Mouse (Mus musculus): ENCODE measurements around the gene Nbas. TPM values are rescaled to one million over a fixed set of nuclear protein-coding genes. Genes with fewer than 3 reads are reported as not detected.
A peak's percentile ranks its signal among the peaks of the same experiment; 100 is the strongest.

Gene Nbas
- polyA plus RNA-seq (2015; fragmentation: Nextera tagmentation; extraction: Ambion mirVana) = 4.5 and 5.1 TPM in 2 replicates

- peaks cover 18% of the 10 kb centered on the region for H3K4me1 ChIP-seq (replicated peaks)
- H3K9me3 ChIP-seq (replicated peaks) = no peaks in the 10 kb centered on the region
- no peak within 1 kb of the TSS for H3K27ac ChIP-seq (replicated peaks)
- peak within 1 kb of the TSS; percentile 80 for H3K9ac ChIP-seq
- 0 out of 2 replicates have a peak, but pooled peaks cover 2% of the 10 kb centered on the region for H3K36me3 ChIP-seq (replicated peaks)
- no peaks in the 10 kb centered on the region; the same call in 1 of the 2 replicates for H3K27me3 ChIP-seq
- 3% methylated on average over 38 of the region's 38 CpGs for WGBS (ENCODE audit: insufficient replicate concordance)
- H3K4me2 ChIP-seq = peak within 1 kb of the TSS; percentile 70
- peak within 1 kb of the TSS; percentile 95 for H3K4me3 ChIP-seq (replicated peaks)
- peak; percentile 89 for ATAC-seq (ENCODE audit: insufficient read depth)
Observed at GRCm38 (mm10) chr12:13268826-13269449, at the start of gene Nbas. Gene Nbas (plus strand): TSS chr12:13269133.

GRCm38 (mm10) chr12:13242453-13242852 is 26.5 kb upstream of the Nbas start:
- no peak overlapping the region for H3K27ac ChIP-seq (replicated peaks)
- H3K4me1 ChIP-seq (replicated peaks) = peaks cover 2% of the 10 kb centered on the region
- no peak overlapping the region for H3K4me3 ChIP-seq (replicated peaks)
- no peaks in the 10 kb centered on the region for H3K9me3 ChIP-seq (replicated peaks)
- no peaks in the 10 kb centered on the region for H3K27me3 ChIP-seq
- H3K9ac ChIP-seq = no peak overlapping the region
- H3K4me2 ChIP-seq = no peak overlapping the region
- ATAC-seq (ENCODE audit: insufficient read depth) = no peak
- H3K36me3 ChIP-seq (replicated peaks) = peaks cover 68% of the 10 kb centered on the region

- peak; percentile 85 for ATAC-seq (ENCODE audit: insufficient read depth)
- Histone ChIP-seq H3K4me1 (replicated peaks) (peaks cover 14% of the 10 kb centered on the region), H3K4me2 (peak within 1 kb of the TSS; percentile 60)
Observed at GRCm38 (mm10) chr12:13248691-13249572, 20.0 kb upstream of the Nbas start, which contains the start of gene Ddx1. Gene Ddx1 (minus strand): TSS chr12:13249213.

GRCm38 (mm10) chr12:13249573-13249919 is 19.4 kb upstream of the Nbas start:
- Histone ChIP-seq H3K9ac (peak overlapping the region; percentile 85; the same call in 1 of the 2 replicates), H3K4me1 (replicated peaks) (peaks cover 14% of the 10 kb centered on the region), H3K27ac (replicated peaks) (no peak overlapping the region), H3K27me3 (peaks cover 4% of the 10 kb centered on the region; the same call in 1 of the 2 replicates), H3K4me2 (peak overlapping the region; percentile 60), H3K9me3 (replicated peaks) (no peaks in the 10 kb centered on the region), H3K36me3 (replicated peaks) (peaks cover 13% of the 10 kb centered on the region; the same call in 1 of the 2 replicates), H3K4me3 (replicated peaks) (peak overlapping the region; percentile 75)
- WGBS (ENCODE audit: insufficient replicate concordance) = 79% methylated on average over 3 of the region's 3 CpGs
- no peak for ATAC-seq (ENCODE audit: insufficient read depth)

More at GRCm38 (mm10) chr12:13248691-13249572, 20.0 kb upstream of the Nbas start, which contains the start of gene Ddx1:
- Histone ChIP-seq H3K36me3 (replicated peaks) (peaks cover 18% of the 10 kb centered on the region), H3K27ac (replicated peaks) (peak within 1 kb of the TSS; percentile 70), H3K27me3 (peaks cover 4% of the 10 kb centered on the region; the same call in 1 of the 2 replicates), H3K9ac (peak within 1 kb of the TSS; percentile 85), H3K4me3 (replicated peaks) (peak within 1 kb of the TSS; percentile 75), H3K9me3 (replicated peaks) (no peaks in the 10 kb centered on the region)
- WGBS (ENCODE audit: insufficient replicate concordance) = 2% methylated on average over 59 of the region's 59 CpGs

- no peak for ATAC-seq (ENCODE audit: insufficient read depth)
- WGBS (ENCODE audit: insufficient replicate concordance) = 30% methylated on average over 3 of the region's 3 CpGs
- Histone ChIP-seq H3K4me2 (no peak overlapping the region), H3K9ac (no peak overlapping the region), H3K36me3 (replicated peaks) (no peaks in the 10 kb centered on the region), H3K4me3 (replicated peaks) (no peak overlapping the region), H3K27me3 (peaks cover 21% of the 10 kb centered on the region; the same call in 1 of the 2 replicates), H3K4me1 (replicated peaks) (no peaks in the 10 kb centered on the region), H3K27ac (replicated peaks) (no peak overlapping the region), H3K9me3 (replicated peaks) (no peaks in the 10 kb centered on the region)
Observed at GRCm38 (mm10) chr12:13255068-13255467, 13.9 kb upstream of the Nbas start.

GRCm38 (mm10) chr12:13255701-13256100 is 13.2 kb upstream of the Nbas start:
- Histone ChIP-seq H3K4me1 (replicated peaks) (no peaks in the 10 kb centered on the region), H3K9ac (no peak overlapping the region), H3K9me3 (replicated peaks) (no peaks in the 10 kb centered on the region), H3K4me3 (replicated peaks) (no peak overlapping the region), H3K27ac (replicated peaks) (no peak overlapping the region), H3K36me3 (replicated peaks) (no peaks in the 10 kb centered on the region), H3K27me3 (peaks cover 21% of the 10 kb centered on the region; the same call in 1 of the 2 replicates), H3K4me2 (no peak overlapping the region)
- no peak for ATAC-seq (ENCODE audit: insufficient read depth)
- WGBS (ENCODE audit: insufficient replicate concordance) = 63% methylated on average over 2 of the region's 2 CpGs

- Histone ChIP-seq H3K27me3 (no peaks in the 10 kb centered on the region; the same call in 1 of the 2 replicates), H3K36me3 (replicated peaks) (no peaks in the 10 kb centered on the region), H3K9me3 (replicated peaks) (no peaks in the 10 kb centered on the region), H3K4me2 (peak overlapping the region; percentile 70), H3K9ac (no peak overlapping the region), H3K27ac (replicated peaks) (no peak overlapping the region), H3K4me1 (replicated peaks) (peaks cover 18% of the 10 kb centered on the region), H3K4me3 (replicated peaks) (peak overlapping the region; percentile 95)
- peak; percentile 3; the same call in 1 of the 2 replicates for ATAC-seq (ENCODE audit: insufficient read depth)
- WGBS (ENCODE audit: insufficient replicate concordance) = 37% methylated on average over 3 of the region's 3 CpGs
Observed at GRCm38 (mm10) chr12:13268412-13268811, 521 bp upstream of the Nbas start.

- H3K27ac ChIP-seq (replicated peaks) = no peak overlapping the region
Observed at GRCm38 (mm10) chr12:13269570-13270390, 847 bp downstream of the Nbas start.

GRCm38 (mm10) chr12:13291453-13291852 is 22.5 kb downstream of the Nbas start:
- Histone ChIP-seq H3K27ac (replicated peaks) (no peak overlapping the region), H3K9ac (no peak overlapping the region), H3K9me3 (replicated peaks) (no peaks in the 10 kb centered on the region), H3K27me3 (no peaks in the 10 kb centered on the region), H3K36me3 (replicated peaks) (0 out of 2 replicates have a peak, but pooled peaks cover 5% of the 10 kb centered on the region), H3K4me2 (no peak overlapping the region), H3K4me3 (replicated peaks) (no peak overlapping the region), H3K4me1 (replicated peaks) (no peaks in the 10 kb centered on the region)
- 70% methylated on average over 2 of the region's 2 CpGs for WGBS (ENCODE audit: insufficient replicate concordance)
- ATAC-seq (ENCODE audit: insufficient read depth) = no peak

More at GRCm38 (mm10) chr12:13269570-13270390, 847 bp downstream of the Nbas start:
- H3K9me3 ChIP-seq (replicated peaks) = no peaks in the 10 kb centered on the region
- WGBS (ENCODE audit: insufficient replicate concordance) = 37% methylated on average over 16 of the region's 16 CpGs
- H3K4me1 ChIP-seq (replicated peaks) = peaks cover 18% of the 10 kb centered on the region
- H3K4me3 ChIP-seq (replicated peaks) = peak overlapping the region; percentile 95
- H3K36me3 ChIP-seq (replicated peaks) = 0 out of 2 replicates have a peak, but pooled peaks cover 7% of the 10 kb centered on the region
- no peaks in the 10 kb centered on the region; the same call in 1 of the 2 replicates for H3K27me3 ChIP-seq
- peak overlapping the region; percentile 80 for H3K9ac ChIP-seq
- ATAC-seq (ENCODE audit: insufficient read depth) = peak; percentile 27; the same call in 1 of the 2 replicates
- peak overlapping the region; percentile 70 for H3K4me2 ChIP-seq

- no peak overlapping the region for H3K9ac ChIP-seq
- no peaks in the 10 kb centered on the region for H3K36me3 ChIP-seq (replicated peaks)
- WGBS (ENCODE audit: insufficient replicate concordance) = 60% methylated on average over 3 of the region's 3 CpGs
- H3K9me3 ChIP-seq (replicated peaks) = no peaks in the 10 kb centered on the region
- no peak overlapping the region for H3K4me3 ChIP-seq (replicated peaks)
- H3K4me2 ChIP-seq = no peak overlapping the region
- ATAC-seq (ENCODE audit: insufficient read depth) = no peak
- H3K27me3 ChIP-seq = no peaks in the 10 kb centered on the region
- H3K4me1 ChIP-seq (replicated peaks) = no peaks in the 10 kb centered on the region
- H3K27ac ChIP-seq (replicated peaks) = no peak overlapping the region
Observed at GRCm38 (mm10) chr12:13293421-13293881, 24.5 kb downstream of the Nbas start.
